Mouse (Mus musculus): Measurements from ENCODE around the gene Caln1.

The Caln1 gene

GRCm38 (mm10) chr5:130369237-130369636 lies at the start of gene Caln1:
Gene Caln1, plus strand, starts transcription at chr5:130369455.
- DNase-seq (ENCODE audit: low spot score in 2 of 2), result no peak

GRCm38 (mm10) chr5:130319783-130320182 lies 49.5 kb upstream of the Caln1 start:
- no peak for DNase-seq (ENCODE audit: low spot score in 2 of 2)

GRCm38 (mm10) chr5:130320485-130320884 lies 48.8 kb upstream of the Caln1 start:
- DNase-seq (ENCODE audit: low spot score in 2 of 2), result peak in 1 of 2 experiments; percentile 17

- no peak for DNase-seq (ENCODE audit: low spot score in 2 of 2)
These were observed 43.8 kb upstream of the Caln1 start for GRCm38 (mm10) chr5:130325486-130325885.

DNA sequence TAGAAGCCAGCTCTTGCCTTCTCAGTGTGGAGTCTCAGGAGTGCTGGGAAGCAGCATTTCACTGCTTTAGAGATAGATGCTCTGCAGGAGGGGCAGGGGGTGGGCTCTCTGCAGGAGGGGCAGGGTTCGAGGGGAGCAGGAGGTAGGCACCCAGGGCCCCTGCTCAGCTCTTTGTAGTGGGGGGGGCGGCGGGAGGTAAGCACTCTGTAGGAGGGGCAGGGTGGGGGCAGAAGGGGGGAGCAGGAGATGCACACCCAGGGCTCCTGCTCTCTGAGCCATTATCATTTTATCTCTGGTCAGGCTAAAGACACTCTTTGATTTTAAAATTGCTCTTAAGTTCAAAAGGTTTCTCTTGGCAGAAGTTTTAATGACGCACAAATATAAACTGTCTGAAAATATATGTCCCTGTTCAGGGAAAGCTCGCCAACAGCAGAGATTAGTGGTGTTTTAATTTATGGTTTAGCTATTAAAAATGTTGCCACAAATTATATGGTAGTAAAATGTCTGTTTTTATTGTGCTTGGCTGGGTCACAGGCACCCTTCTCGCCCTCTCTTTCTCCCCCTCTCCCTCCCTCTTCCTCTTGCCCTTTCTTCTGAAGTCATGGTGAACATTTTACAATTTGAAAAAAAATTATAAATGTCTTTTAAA lies 41.5 kb upstream of the Caln1 start:
- DNase-seq (ENCODE audit: low spot score in 2 of 2), result no peak

DNA sequence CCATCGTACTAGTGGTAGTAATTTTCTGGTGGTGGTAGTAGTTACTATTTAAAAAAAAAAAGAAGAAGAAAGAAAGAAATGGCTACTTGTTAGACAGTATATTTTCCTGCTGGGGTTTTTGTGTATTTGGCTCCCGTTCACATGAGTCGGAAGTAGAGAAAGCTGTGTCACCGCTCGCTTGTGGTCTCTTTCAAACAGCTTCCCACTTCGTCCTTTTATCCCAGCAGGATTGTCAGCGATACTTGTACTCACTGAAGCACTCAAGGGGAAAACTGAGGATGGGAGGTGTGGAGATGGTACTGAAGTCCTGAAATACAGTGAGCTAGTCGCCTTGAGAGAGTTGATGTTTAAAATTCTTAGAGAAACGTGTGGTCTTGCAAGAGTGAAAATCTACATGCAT lies 40.9 kb upstream of the Caln1 start:
- no peak for DNase-seq (ENCODE audit: low spot score in 2 of 2)

GRCm38 (mm10) chr5:130329889-130330288 lies 39.4 kb upstream of the Caln1 start:
- DNase-seq (ENCODE audit: low spot score in 2 of 2), result no peak

GRCm38 (mm10) chr5:130330801-130331200 lies 38.5 kb upstream of the Caln1 start:
- DNase-seq (ENCODE audit: low spot score in 2 of 2), result no peak

GRCm38 (mm10) chr5:130331206-130331605 lies 38.0 kb upstream of the Caln1 start:
- no peak for DNase-seq (ENCODE audit: low spot score in 2 of 2)

DNA sequence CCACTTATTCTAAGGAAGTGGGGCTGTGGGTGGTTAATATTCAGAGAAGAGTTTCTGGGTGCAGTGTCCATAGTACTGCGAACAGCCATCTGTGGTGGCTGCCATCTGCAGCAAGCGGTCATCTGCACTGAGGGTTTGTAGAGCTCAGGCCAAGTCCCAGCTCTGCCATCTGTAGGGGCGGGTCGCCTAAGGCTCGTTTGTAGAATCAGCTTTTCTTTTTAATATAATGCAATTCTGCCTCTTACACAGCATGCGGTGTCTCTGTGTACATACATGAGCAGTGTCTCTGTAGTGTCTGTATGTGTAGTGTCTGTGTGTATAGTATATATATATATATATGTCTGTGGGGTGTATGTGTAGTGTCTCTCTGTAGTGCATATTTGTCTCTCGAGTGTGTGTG lies 35.7 kb upstream of the Caln1 start:
- no peak for DNase-seq (ENCODE audit: low spot score in 2 of 2)

DNA sequence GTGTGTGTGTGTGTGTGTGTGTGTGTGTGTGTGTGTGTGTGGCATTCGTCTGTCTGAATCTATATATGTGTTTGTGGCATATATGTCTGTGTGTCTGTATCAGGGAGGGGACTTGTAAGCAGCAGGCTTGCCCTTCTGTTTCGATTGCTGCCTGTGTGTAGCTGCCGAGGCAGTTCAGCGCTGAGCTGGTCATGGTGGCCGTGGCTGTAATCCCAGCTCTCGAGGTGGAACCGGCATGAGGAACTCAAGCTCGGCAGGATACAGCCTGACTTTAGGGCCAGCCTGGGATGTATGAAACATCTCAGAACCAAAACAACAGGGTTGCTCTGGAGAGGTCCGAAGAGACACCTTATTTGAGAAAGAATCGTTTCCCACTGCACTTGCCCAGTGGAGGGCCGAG lies 35.3 kb upstream of the Caln1 start:
- no peak for DNase-seq (ENCODE audit: low spot score in 2 of 2)

DNA sequence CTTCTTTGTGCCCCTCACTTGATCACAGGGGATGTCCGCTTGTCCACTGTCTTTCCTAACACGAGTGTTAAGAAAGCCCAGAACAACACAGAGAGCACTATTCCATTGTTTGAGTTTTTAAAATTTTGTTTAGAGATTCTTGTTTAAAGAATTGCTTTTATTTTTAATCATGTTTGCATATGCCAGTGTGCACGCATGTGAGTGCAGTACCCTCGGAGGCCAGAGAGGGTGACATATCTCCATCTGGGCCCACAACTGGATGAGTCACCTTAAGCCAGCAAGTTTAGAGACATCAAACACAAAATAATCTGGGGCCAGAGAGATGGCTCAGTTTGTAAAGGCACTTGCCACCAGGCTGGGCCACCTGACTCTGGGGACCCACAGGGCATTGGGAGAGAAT lies 33.8 kb upstream of the Caln1 start:
- no peak for DNase-seq (ENCODE audit: low spot score in 2 of 2)

- DNase-seq (ENCODE audit: low spot score in 2 of 2), result no peak
These were observed 28.6 kb upstream of the Caln1 start for GRCm38 (mm10) chr5:130340656-130341055.

GRCm38 (mm10) chr5:130344999-130345398 lies 24.3 kb upstream of the Caln1 start:
- no peak for DNase-seq (ENCODE audit: low spot score in 2 of 2)

DNA sequence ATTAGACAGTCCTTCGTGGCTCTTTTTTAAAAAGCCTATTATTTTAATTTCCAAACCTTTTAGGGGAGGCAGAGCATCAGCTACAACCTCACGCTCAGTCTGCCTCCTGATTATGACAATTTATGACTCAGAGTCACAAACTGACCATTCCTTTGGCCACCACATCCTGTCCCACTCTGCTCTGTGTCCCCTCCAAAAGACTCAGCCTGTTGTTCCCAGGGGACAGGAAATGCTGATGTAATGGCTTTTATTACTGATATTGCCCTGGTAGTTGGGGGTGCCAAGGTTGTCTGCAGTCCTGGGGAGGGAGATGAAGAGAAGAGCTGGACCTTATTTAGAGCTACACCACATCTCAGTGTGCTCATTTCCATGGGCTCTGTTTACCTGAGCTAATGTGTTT lies 23.4 kb upstream of the Caln1 start:
- no peak for DNase-seq (ENCODE audit: low spot score in 2 of 2)

DNA sequence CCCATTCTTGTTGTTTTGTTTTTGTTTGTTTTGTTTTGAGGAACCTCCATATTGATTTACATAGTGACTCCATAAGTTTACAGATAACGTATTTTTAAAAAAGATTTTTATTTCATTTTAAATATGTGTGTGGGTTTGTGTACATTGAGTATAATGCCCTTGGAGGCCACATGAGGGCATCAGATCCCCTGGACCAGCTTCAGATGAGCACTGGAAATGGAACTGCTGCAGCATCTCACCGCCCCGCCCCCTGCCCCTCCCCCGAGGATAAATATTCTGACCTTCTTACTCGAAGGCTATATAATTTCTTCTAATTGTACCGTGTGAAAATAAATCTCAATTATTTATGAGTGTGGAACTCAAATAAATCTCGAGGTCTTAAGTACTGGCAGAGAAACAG lies 14.0 kb upstream of the Caln1 start:
- DNase-seq (ENCODE audit: low spot score in 2 of 2), result no peak

GRCm38 (mm10) chr5:130363111-130363510 lies 6.1 kb upstream of the Caln1 start:
- no peak for DNase-seq (ENCODE audit: low spot score in 2 of 2)

GRCm38 (mm10) chr5:130363773-130364172 lies 5.5 kb upstream of the Caln1 start:
- no peak for DNase-seq (ENCODE audit: low spot score in 2 of 2)

- no peak for DNase-seq (ENCODE audit: low spot score in 2 of 2)
These were observed 1.0 kb upstream of the Caln1 start for GRCm38 (mm10) chr5:130368236-130368635.

DNA sequence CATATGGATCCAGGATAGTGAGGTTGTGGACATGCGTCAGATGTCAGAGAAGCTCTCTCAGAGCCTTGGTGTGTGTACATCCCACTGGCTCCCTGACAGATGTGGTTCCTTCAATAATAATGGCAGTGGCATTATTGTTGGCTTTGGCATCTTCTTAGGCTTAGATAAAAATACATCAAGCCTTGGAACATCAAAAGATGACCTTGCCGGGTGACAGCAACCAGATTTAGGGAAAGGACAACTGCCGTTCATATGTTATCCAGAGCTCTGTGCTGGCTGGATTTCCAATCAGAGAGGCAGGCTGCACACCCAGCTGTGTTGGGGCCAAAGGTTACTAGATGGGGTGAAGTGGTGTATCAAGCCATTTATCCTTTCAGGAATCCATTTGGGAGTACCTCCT lies 6.2 kb downstream of the Caln1 start:
- DNase-seq (ENCODE audit: low spot score in 2 of 2), result no peak

DNA sequence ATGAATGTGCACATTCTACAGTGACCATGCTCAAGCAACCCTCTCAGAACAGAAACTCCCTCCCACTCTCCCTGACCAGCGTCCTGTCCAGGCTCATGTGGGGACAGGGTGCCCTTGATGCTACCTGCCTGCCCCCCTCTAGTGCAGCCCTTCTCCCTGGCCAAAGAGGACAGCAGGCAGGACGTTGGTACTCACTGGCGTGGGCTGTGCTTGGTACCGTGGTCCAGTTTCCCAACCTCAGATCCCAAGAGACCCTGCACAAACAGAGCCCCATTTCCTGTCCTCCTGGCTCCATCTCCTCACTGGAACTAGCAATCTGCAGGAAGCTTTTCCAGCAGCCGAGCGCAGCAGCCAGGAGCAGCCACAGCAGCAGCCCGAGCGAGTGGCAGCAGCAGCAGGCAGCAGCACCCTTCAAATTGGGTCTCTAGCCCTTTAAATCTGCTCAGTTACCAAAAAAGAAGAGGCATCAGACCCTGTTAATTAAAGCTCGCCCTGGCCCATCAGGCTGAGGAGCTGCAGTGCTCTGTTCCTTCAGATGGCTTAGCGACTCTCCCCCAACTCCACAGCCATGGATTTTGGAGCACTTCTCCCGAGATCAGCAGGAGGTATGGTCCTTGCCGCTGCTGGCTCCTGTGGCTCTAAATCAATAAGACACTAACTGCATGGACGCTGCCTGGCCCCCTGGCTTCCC lies 15.1 kb downstream of the Caln1 start, which contains the start of gene A330070K13Rik:
Gene A330070K13Rik, minus strand, starts transcription at position 410 of the 691 bp plus-strand sequence.
- DNase-seq (ENCODE audit: low spot score in 2 of 2), result peak in 1 of 2 experiments; percentile 30

DNA sequence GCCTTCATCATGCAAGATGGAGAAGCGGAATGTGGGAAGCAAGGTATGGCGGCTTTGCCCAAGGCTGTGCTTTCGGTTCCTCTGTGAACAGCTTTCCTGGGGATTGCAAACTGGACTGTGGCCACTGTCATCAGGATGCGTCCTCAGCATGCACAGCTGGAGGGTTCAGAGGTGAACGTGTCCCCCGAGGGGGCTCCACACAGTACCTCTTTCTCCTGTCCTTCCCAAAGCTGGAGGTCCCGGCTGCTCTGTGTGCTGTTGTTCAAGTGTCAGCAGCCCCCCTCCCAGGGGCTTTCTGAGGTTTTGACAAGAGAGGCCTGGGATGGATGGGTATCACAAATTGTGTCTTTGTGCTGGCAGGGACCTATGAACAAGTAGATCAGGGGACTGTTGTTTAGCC lies 17.2 kb downstream of the Caln1 start:
- no peak for DNase-seq (ENCODE audit: low spot score in 2 of 2)

GRCm38 (mm10) chr5:130393618-130394355 lies 24.5 kb downstream of the Caln1 start:
- no peak for DNase-seq (ENCODE audit: low spot score in 2 of 2)

Data from frontal cortex, postnatal 10 days (tissue).